Mouse (Mus musculus) liver, embryonic 12.5 days (tissue): ENCODE measurements around the gene Fyttd1. TPM values are rescaled to one million over a fixed set of nuclear protein-coding genes. Genes with fewer than 3 reads are reported as not detected.
A peak's percentile ranks its signal among the peaks of the same experiment; 100 is the strongest.

Source experiments
- ATAC-seq: fragments of 200-750 bp; cut with Nextera tagmentation; 2 replicates; pipeline ENCODE4 v1.8.0; 2017; ENCODE audit warnings: moderate number of reproducible peaks, mild to moderate bottlenecking, moderate library complexity
- H3K27ac ChIP-seq: fragments of 300-500 bp; sonication (generic); 2 replicates; pipeline ENCODE4 v1.5.1; 2016; ENCODE audit warnings: mild to moderate bottlenecking
- H3K27me3 ChIP-seq: fragments of 300-500 bp; sonication (generic); replicated peaks from 2 replicates; pipeline ENCODE4 v1.6.1; 2016; ENCODE audit warnings: mild to moderate bottlenecking, moderate library complexity
- H3K36me3 ChIP-seq: fragments of 300-500 bp; sonication (generic); 2 replicates; pipeline ENCODE4 v1.6.1; 2016; ENCODE audit warnings: mild to moderate bottlenecking, moderate library complexity
- H3K4me1 ChIP-seq: fragments of 300-500 bp; sonication (generic); 2 replicates; pipeline ENCODE4 v1.6.1; 2016
- H3K4me2 ChIP-seq: fragments of 300-500 bp; sonication (generic); 2 replicates; pipeline ENCODE4 v1.6.1; 2016; ENCODE audit warnings: mild to moderate bottlenecking, moderate library complexity
- H3K4me3 ChIP-seq: fragments of 300-500 bp; sonication (generic); 2 replicates; pipeline ENCODE4 v1.5.1; 2016; ENCODE audit warnings: mild to moderate bottlenecking, moderate library complexity
- H3K9ac ChIP-seq: fragments of 300-500 bp; sonication (generic); 2 replicates; pipeline ENCODE4 v1.6.1; 2016; ENCODE audit warnings: mild to moderate bottlenecking, moderate library complexity
- H3K9me3 ChIP-seq: fragments of 300-500 bp; sonication (generic); replicated peaks from 2 replicates; pipeline ENCODE4 v1.6.1; 2016; ENCODE audit warnings: mild to moderate bottlenecking, moderate library complexity
- WGBS: fragments of 180-500 bp; shearing (Covaris S2); methylation state at CpG from one replicate; pipeline ENCODE4 v1.1.7; 2016; ENCODE audit not compliant: insufficient replicate concordance; 5-methylcytosine and 5-hydroxymethylcytosine counted together
- polyA plus RNA-seq: library from polyadenylated mRNA; unstranded; fragments of >200 nt; fragmentation: Nextera tagmentation; extraction: Ambion mirVana; gene quantifications from 2 replicates; pipeline ENCODE4 v1.2.1, GENCODE M21; 2016

Fyttd1 gene
- polyA plus RNA-seq, 1 experiment from 2014 or later: 45.7 TPM

- Histone ChIP-seq H3K27me3 (no peaks in the 10 kb centered on the region), H3K27ac (no peak overlapping the region), H3K4me3 (no peak overlapping the region), H3K9ac (no peak overlapping the region), H3K4me1 (peaks cover 24% of the 10 kb centered on the region), H3K36me3 (peaks cover 13% of the 10 kb centered on the region), H3K9me3 (no peaks in the 10 kb centered on the region), H3K4me2 (no peak overlapping the region)
- WGBS: 80% methylated on average over 7 of the region's 7 CpGs
- ATAC-seq: no peak
Measured at GRCm38 (mm10) chr16:32881538-32881937, 4.2 kb downstream of the Fyttd1 start.

DNA sequence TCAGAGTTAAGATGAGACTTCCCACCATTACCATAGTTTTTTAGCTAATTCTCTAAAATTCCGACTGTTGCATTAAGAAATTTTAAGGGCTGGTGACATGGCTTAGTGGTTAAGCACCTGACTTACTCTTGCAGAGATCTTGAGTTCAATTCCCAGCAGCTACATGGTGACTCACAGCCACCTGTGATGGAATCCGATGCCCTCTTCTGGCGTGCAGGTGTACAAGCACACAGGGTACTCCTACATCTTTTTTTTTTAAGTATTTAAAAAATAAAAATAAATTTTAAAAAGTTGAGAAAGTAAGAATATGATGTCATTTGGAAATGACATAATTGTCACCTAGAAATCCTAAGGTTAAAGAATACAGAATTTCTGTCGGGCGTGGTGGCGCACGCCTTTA lies 10.7 kb downstream of the Fyttd1 start:
- Histone ChIP-seq H3K4me2 (no peak overlapping the region), H3K9me3 (no peaks in the 10 kb centered on the region), H3K4me3 (no peak overlapping the region), H3K27me3 (no peaks in the 10 kb centered on the region), H3K4me1 (no peaks in the 10 kb centered on the region), H3K27ac (no peak overlapping the region), H3K9ac (no peak overlapping the region), H3K36me3 (peaks cover 50% of the 10 kb centered on the region)
- ATAC-seq: no peak
- WGBS: 84% methylated on average over 7 of the region's 7 CpGs

GRCm38 (mm10) chr16:32889881-32890280 lies 12.6 kb downstream of the Fyttd1 start:
- Histone ChIP-seq H3K4me3 (no peak overlapping the region), H3K36me3 (peaks cover 57% of the 10 kb centered on the region), H3K9ac (no peak overlapping the region), H3K9me3 (no peaks in the 10 kb centered on the region), H3K27me3 (no peaks in the 10 kb centered on the region), H3K27ac (no peak overlapping the region), H3K4me1 (no peaks in the 10 kb centered on the region), H3K4me2 (no peak overlapping the region)
- 58% methylated on average over 2 of the region's 2 CpGs for WGBS
- ATAC-seq: no peak

DNA sequence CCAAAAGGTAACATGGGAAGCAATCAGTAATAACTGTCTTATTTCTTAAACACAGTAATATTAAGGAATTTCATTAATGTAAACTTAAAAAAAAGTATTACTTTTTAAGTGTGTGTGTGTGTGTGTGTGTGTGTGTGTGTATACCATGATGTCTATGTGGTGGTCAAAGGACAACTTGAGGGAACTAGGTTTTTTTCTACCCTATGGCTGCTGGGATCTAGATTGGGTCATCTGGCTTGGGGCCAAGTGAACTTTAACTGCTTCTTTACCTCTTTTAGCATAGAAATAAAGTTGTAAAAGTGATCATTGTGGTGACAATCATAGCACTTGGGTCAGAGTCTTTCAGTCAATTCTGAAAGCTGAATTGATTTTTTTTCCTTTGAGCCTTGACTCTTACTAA lies 18.8 kb downstream of the Fyttd1 start:
- Histone ChIP-seq H3K27ac (no peak overlapping the region), H3K36me3 (peaks cover 64% of the 10 kb centered on the region), H3K4me1 (peaks cover 7% of the 10 kb centered on the region; the same call in 1 of the 2 replicates), H3K27me3 (no peaks in the 10 kb centered on the region), H3K4me2 (no peak overlapping the region), H3K9ac (no peak overlapping the region), H3K9me3 (no peaks in the 10 kb centered on the region), H3K4me3 (no peak overlapping the region)
- no peak for ATAC-seq

GRCm38 (mm10) chr16:32901360-32902050 lies 24.2 kb downstream of the Fyttd1 start:
- peaks cover 48% of the 10 kb centered on the region for H3K36me3 ChIP-seq
- H3K27ac ChIP-seq: no peak overlapping the region
- H3K4me1 ChIP-seq: peaks cover 2% of the 10 kb centered on the region; the same call in 1 of the 2 replicates
- H3K4me2 ChIP-seq: no peak overlapping the region
- no peaks in the 10 kb centered on the region for H3K27me3 ChIP-seq
- H3K4me3 ChIP-seq: no peak overlapping the region
- 81% methylated on average over 2 of the region's 2 CpGs for WGBS
- ATAC-seq: no peak
- no peaks in the 10 kb centered on the region for H3K9me3 ChIP-seq
- H3K9ac ChIP-seq: no peak overlapping the region

DNA sequence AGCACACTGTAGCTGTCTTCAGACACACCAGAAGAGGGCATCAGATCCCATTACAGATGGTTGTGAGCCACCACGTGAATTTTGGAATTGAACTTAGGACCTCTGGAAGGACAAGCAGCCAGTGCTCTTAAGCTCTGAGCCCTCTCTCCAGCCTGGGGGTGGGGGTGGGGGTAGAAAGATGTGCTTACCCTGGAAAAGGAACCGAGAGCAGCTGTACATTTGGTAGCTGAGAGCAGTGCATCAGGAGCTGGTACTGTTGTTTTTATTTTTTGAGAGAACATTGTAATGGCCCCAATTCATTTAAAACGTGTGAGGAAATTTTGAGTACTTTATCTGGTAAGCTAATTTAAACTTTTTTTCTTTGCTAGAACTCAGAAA lies 24.7 kb downstream of the Fyttd1 start:
- ATAC-seq: no peak
- Histone ChIP-seq H3K27me3 (no peaks in the 10 kb centered on the region), H3K9ac (no peak overlapping the region), H3K27ac (no peak overlapping the region), H3K36me3 (peaks cover 53% of the 10 kb centered on the region), H3K4me2 (no peak overlapping the region), H3K9me3 (no peaks in the 10 kb centered on the region), H3K4me3 (no peak overlapping the region), H3K4me1 (no peaks in the 10 kb centered on the region)
- WGBS: 60% methylated on average over 3 of the region's 3 CpGs

GRCm38 (mm10) chr16:32906186-32906585 lies 28.9 kb downstream of the Fyttd1 start:
- Histone ChIP-seq H3K4me2 (no peak overlapping the region), H3K36me3 (peaks cover 32% of the 10 kb centered on the region), H3K4me1 (no peaks in the 10 kb centered on the region), H3K27me3 (no peaks in the 10 kb centered on the region), H3K27ac (no peak overlapping the region), H3K9ac (no peak overlapping the region), H3K4me3 (no peak overlapping the region), H3K9me3 (no peaks in the 10 kb centered on the region)
- WGBS: 77% methylated on average over 2 of the region's 2 CpGs
- no peak for ATAC-seq

DNA sequence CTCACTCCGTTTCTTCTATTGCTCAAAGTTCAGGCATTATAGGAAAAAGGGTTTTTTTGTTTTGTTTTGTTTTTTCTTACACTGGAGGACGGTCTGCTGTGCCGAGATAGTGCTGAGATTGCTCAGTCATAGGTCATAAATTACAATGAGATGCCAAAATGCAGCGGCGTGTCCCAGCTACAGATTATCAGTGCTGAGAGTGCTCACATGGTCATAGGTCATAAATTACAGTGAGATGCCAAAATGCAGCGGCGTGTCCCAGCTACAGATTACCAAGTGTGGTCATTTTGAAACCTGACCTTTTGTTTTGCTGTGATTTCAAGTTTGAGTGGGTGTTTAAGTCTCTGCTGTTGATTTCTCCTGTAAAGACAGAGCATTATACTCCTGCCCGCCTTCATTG lies 29.4 kb downstream of the Fyttd1 start:
- Histone ChIP-seq H3K9ac (no peak overlapping the region), H3K4me3 (no peak overlapping the region), H3K4me2 (no peak overlapping the region), H3K9me3 (no peaks in the 10 kb centered on the region), H3K4me1 (peaks cover 4% of the 10 kb centered on the region), H3K27me3 (no peaks in the 10 kb centered on the region), H3K36me3 (peaks cover 29% of the 10 kb centered on the region), H3K27ac (no peak overlapping the region)
- no peak for ATAC-seq
- 71% methylated on average over 8 of the region's 8 CpGs for WGBS

- H3K36me3 ChIP-seq: no peaks in the 10 kb centered on the region
- H3K4me3 ChIP-seq: peak overlapping the region; percentile 84
- peak overlapping the region; percentile 86 for H3K4me2 ChIP-seq
- no peaks in the 10 kb centered on the region for H3K27me3 ChIP-seq
- H3K9me3 ChIP-seq: no peaks in the 10 kb centered on the region
- WGBS: 53% methylated on average over 7 of the region's 7 CpGs
- no peak for ATAC-seq
- H3K4me1 ChIP-seq: peaks cover 36% of the 10 kb centered on the region
- H3K9ac ChIP-seq: peak overlapping the region; percentile 94; the same call in 1 of the 2 replicates
- no peak overlapping the region for H3K27ac ChIP-seq
Measured at GRCm38 (mm10) chr16:32913212-32913611, 35.9 kb downstream of the Fyttd1 start.

- Histone ChIP-seq H3K36me3 (peaks cover 1% of the 10 kb centered on the region; the same call in 1 of the 2 replicates), H3K27ac (peak within 1 kb of the TSS; percentile 86), H3K4me3 (peak within 1 kb of the TSS; percentile 84), H3K27me3 (no peaks in the 10 kb centered on the region), H3K9me3 (no peaks in the 10 kb centered on the region), H3K9ac (peak within 1 kb of the TSS; percentile 94), H3K4me1 (peaks cover 36% of the 10 kb centered on the region), H3K4me2 (peak within 1 kb of the TSS; percentile 86)
- peak; percentile 90 for ATAC-seq
- under 1% methylated on average over 85 of the region's 85 CpGs for WGBS
Measured at GRCm38 (mm10) chr16:32913937-32914881, 36.9 kb downstream of the Fyttd1 start, which contains the start of gene Lrch3. TSS of gene Lrch3 (plus strand) at chr16:32914100.

DNA sequence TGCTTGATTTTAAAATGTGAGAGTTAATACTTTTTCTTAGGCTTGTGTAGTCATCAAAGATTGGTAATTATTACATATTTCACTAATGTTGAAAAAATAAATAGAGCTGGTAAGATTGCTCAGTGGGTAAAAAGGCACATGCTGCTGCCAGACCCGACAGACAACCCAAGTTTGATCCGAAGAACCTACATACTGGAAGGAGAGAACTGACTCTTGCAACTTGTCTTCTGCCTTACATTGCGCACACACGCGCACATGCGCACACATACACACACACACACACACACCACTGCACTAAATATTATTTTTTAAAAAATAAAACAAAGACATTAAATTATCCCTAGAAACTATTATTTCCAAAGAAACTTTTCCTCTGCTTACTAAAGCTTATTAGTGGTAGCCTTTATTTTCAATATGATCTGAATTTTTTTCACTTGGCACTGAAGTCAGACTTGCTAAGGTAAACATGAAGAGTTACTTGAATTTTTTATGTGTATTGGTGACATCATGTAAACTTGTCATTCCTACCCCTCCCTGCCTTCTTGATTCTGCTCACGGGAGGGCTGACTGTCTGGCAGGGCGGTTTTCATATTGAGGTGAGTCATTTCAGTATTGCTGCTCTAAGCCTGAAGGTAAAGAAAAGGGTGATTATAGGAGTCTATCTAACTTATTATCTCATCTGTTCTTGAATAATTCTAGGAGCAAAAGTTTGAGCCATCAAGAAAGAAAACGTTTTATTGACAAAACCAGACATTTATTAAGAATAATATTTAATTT lies 38.2 kb downstream of the Fyttd1 start:
- Histone ChIP-seq H3K36me3 (peaks cover 11% of the 10 kb centered on the region), H3K9me3 (no peaks in the 10 kb centered on the region), H3K4me1 (peaks cover 36% of the 10 kb centered on the region), H3K27me3 (no peaks in the 10 kb centered on the region), H3K9ac (peak overlapping the region; percentile 94), H3K27ac (no peak overlapping the region), H3K4me2 (peak overlapping the region; percentile 86), H3K4me3 (peak overlapping the region; percentile 84)
- 66% methylated on average over 9 of the region's 9 CpGs for WGBS
- ATAC-seq: no peak
